Mouse (Mus musculus) urinary bladder, postnatal 36 days (tissue): ENCODE measurements at regions not wholly inside any gene's neighbourhood (a gene's known extent, or its start where the extent isn't known, plus 50 kb on each side); places are given as distances from the start of the nearest gene placed in this dataset.
A peak's percentile ranks its signal among the peaks of the same experiment; 100 is the strongest.
"Not testable (repeated sequence)": the region's sequence is repeated elsewhere in the genome, so short reads cannot be mapped to it uniquely, and the experiment has no call there.

ENCODE experiments used
- DNase-seq, 2 experiments: peaks; one replicate each; pipeline ENCODE4 v3.0.0; 2022; ENCODE audit warnings: low spot score in 2 of 2, mixed read lengths in 1 of 2

- DNase-seq: peak; percentile 22 to 31
Observed at GRCm38 (mm10) chr10:62055408-62055807, 76.5 kb upstream of the Col13a1 start.

DNA sequence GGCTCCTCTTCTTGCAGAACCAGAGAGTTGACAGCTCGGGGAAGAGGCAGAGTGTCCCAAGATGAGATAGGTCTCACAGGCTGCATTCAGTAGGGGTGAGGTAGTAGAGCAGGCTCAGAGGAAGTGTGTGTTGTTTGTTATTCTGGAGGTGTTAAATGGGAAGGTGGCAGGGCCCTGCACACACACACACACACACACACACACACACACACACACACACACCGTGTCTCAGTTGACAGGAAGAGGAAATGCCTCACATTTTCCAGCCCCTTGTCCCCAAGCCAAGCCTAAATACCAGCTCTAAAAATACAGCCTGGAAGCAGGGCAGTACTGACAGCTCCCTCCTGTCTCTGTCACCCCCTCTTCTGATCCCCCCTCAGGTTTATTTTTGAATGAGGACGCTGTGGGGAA is 70.9 kb upstream of the Col13a1 start:
- no peak for DNase-seq

DNA sequence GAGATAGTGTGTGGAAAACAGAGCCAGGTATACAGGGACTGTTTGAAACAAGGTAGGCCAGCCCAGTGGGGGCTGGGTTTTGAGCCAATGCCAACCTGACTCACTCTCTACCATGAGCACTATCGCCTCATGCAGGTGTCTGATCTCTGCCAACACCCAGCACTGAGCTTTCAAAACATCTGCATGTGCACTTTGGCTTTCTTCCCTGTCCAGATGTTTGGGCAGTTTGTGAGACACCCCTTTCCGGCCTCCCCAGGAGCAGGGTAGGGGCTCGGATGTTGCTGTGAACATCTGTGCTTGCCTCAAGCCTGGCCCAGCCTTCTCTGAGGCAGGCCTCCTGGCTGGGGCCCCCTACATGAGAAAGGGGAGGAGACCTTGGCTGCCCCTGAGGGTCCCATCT is 65.5 kb upstream of the Col13a1 start:
- DNase-seq: peak in 1 of 2 experiments; percentile 8

DNA sequence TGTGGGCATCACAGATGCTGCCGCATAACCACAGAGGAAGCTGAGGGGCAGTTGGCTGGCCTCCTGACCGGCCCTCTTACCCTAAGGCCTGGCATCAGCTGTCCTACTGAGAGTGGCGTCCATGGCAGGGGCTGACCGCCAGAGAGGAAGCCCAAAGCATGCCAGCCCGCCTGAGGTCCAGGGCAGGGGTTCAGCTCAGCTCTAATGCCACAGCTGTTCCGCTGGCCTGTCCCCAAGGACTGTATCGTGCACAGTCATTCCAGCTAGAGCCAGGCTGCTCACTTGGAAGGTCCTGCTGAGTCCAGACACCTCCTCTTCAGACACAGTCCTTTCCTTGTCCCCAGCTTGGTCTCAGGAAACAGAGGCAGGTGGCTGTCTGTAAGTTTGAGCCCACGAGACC is 61.0 kb upstream of the Col13a1 start:
- DNase-seq: no peak

GRCm38 (mm10) chr10:62038656-62039055 is 59.7 kb upstream of the Col13a1 start:
- no peak for DNase-seq

GRCm38 (mm10) chr10:62037402-62038199 is 58.7 kb upstream of the Col13a1 start:
- no peak for DNase-seq

GRCm38 (mm10) chr10:62036815-62037214 is 57.9 kb upstream of the Col13a1 start:
- DNase-seq: no peak

GRCm38 (mm10) chr10:62034291-62034690 is 55.4 kb upstream of the Col13a1 start:
- DNase-seq: peak; percentile 20 to 48

- DNase-seq: no peak
Observed at GRCm38 (mm10) chr10:62033748-62034147, 54.8 kb upstream of the Col13a1 start.

- DNase-seq: not testable (repeated sequence)
Observed at GRCm38 (mm10) chr10:62031986-62032385, 53.1 kb upstream of the Col13a1 start.

DNA sequence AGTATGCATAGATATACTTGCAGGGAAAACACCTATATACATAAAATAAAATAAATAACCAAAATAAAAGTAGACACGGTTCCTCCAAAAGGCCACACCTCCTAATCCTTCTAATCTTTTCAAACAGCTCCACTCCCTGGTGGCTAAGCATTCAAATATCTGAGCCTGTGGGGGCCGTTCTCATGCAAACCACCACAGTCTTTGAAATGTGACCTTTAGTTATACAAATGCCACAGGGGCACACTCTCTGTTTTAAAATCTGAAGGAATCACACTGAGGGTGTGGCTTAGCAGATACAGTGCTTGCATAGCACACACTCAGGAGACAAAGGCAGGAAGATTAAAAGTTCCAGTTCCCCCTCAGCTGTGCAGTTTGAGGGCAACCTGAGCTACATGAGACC is 50.4 kb upstream of the Col13a1 start:
- no peak for DNase-seq
